Mouse (Mus musculus) gastrocnemius, adult 2 months (tissue): ENCODE results near the gene D430019H16Rik. TPM values are rescaled to one million over a fixed set of nuclear protein-coding genes. Genes with fewer than 3 reads are reported as not detected.
A peak's percentile ranks its signal among the peaks of the same experiment; 100 is the strongest.

Source experiments
- DNase-seq: peaks from one replicate; pipeline ENCODE4 v3.0.0; 2022
- H3K27ac ChIP-seq: fragments of 200-600 bp; 2 replicates; pipeline ENCODE4 v1.8.1; 2022; ENCODE audit warnings: mild to moderate bottlenecking
- H3K4me3 ChIP-seq: fragments of 200-600 bp; 2 replicates; pipeline ENCODE4 v1.8.1; 2022; ENCODE audit warnings: mild to moderate bottlenecking, moderate library complexity
- CTCF ChIP-seq: fragments of 200-600 bp; IDR thresholded peaks from 2 replicates; pipeline ENCODE4 v1.8.1; 2022; ENCODE audit warnings: antibody characterized with exemption, mild to moderate bottlenecking, moderate library complexity
- intact Hi-C: fragments of 180-260 bp; cut with DNase I; formaldehyde crosslinking; loops from one replicate; pipeline ENCODE4 v1.15.1; 2025
- total RNA-seq, 2 experiments: library from RNA; stranded (reverse); gene quantifications; 2 replicates each; pipeline ENCODE4 v1.2.3; 2021

Gene D430019H16Rik
- total RNA-seq, 2 experiments from 2014 or later = 0.22 to 0.26 TPM

GRCm38 (mm10) chr12:105498423-105498822 lies 44.8 kb downstream of the D430019H16Rik start:
- intact Hi-C loops = loop anchor here (1.0 to 5.0 kb wide), 2 partner anchors 87 to 229 kb away; no protein-coding TSS in a partner anchor
- Histone ChIP-seq H3K4me3 (no peak overlapping the region), H3K27ac (no peak overlapping the region)
- peak; percentile 8 for DNase-seq
- TF ChIP-seq CTCF = no peak

GRCm38 (mm10) chr12:105498842-105499241 lies 45.2 kb downstream of the D430019H16Rik start:
- intact Hi-C loops = loop anchor here (1.0 to 5.0 kb wide), 2 partner anchors 86 to 228 kb away; no protein-coding TSS in a partner anchor
- peak; percentile 5 for DNase-seq
- no peak for TF ChIP-seq CTCF
- Histone ChIP-seq H3K27ac (no peak overlapping the region), H3K4me3 (no peak overlapping the region)

GRCm38 (mm10) chr12:105500940-105501339 lies 47.3 kb downstream of the D430019H16Rik start:
- H3K4me3 ChIP-seq = no peak overlapping the region
- peak; percentile 13 for DNase-seq
- intact Hi-C loops = no loop called here
- TF ChIP-seq CTCF = no peak
- no peak overlapping the region for H3K27ac ChIP-seq

- TF ChIP-seq CTCF = peak; percentile 40
- H3K4me3 ChIP-seq = no peak overlapping the region
- peak; percentile 8 for DNase-seq
- intact Hi-C loops = no loop called here
- no peak overlapping the region for H3K27ac ChIP-seq
Measured at GRCm38 (mm10) chr12:105504736-105505135, 51.1 kb downstream of the D430019H16Rik start.

- TF ChIP-seq CTCF = no peak
- Histone ChIP-seq H3K27ac (no peak overlapping the region), H3K4me3 (no peak overlapping the region)
- DNase-seq = no peak
- intact Hi-C loops = no loop called here
Measured at GRCm38 (mm10) chr12:105511109-105511508, 57.5 kb downstream of the D430019H16Rik start.

GRCm38 (mm10) chr12:105511671-105512502 lies 58.2 kb downstream of the D430019H16Rik start:
- DNase-seq = no peak
- intact Hi-C loops = no loop called here
- TF ChIP-seq CTCF = no peak
- H3K4me3 ChIP-seq = no peak overlapping the region
- no peak overlapping the region for H3K27ac ChIP-seq

DNA sequence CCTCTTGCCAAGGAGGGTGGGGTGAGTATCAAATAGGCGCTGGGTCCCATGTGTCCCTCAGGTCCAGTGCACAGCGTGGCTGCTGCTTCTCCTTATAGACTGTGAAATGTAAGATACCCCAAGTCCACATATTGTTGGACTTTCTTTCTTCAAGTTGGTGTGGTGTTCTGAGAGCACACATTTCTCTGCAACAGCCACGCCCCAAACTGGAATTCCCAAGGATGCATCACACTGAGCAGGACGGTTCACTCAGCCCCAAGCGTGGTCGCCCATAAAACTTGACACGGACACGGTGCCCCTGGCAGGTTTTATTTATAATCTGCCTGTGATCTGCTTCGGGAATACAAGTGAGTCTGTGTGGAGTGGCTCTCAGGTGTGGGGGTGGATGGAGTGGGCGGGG lies 60.5 kb downstream of the D430019H16Rik start:
- intact Hi-C loops = no loop called here
- H3K4me3 ChIP-seq = no peak overlapping the region

DNA sequence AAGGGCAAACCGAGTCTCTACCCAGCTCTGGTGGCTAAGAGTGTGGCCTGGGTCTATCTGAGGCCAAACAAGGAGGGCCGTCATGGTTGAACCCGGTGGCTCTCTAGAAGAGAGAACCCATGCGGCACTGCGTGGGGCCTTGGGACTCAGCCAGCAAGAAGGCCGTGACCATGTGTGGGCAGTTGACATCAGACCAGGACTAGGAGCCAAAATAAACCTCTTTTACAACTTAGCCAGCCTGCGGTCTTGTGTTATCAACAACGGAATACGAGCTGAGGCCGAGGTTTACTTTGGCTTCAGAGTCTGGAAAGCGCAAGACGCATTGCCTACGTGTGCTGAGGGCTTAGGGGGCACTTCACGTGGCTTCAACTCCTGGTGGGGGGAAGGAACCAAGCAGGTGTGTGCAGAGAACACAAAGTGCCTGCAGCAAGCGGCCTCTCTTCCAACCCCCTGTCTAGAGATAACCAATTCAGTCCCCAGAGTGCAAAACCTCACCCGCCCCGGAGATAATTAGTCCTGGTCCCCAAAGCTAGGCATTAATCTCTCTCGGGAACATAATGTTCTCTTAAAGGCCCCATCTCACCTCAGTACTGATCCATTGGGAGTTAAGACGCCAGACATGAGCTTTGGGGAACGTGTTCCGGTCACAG lies 63.5 kb downstream of the D430019H16Rik start:
- TF ChIP-seq CTCF = no peak
- intact Hi-C loops = no loop called here
- Histone ChIP-seq H3K4me3 (no peak overlapping the region), H3K27ac (no peak overlapping the region)
- no peak for DNase-seq

More for the DNA sequence above, 60.5 kb downstream of the D430019H16Rik start:
- no peak for DNase-seq
- no peak for TF ChIP-seq CTCF
- no peak overlapping the region for H3K27ac ChIP-seq

DNA sequence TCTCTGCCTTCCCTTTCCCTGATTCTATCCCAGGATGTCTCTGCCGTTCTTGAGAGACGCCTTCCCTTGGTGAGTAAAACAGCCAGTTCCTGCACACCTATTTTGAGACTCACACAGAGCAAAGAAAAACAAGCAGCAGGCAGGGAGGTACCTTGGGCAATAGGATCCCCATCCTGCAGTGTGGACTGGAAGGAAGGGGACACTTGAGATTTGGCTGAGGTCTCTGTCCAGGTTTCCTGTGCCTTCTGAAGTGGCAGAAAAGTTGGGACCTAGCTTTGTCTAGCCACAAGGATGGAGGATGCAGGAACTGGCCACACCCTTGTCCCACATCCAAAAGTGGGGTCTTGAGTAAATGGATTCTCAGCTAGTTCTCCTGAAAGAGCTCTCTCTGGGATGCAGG lies 66.2 kb downstream of the D430019H16Rik start:
- DNase-seq = no peak
- intact Hi-C loops = no loop called here
- no peak for TF ChIP-seq CTCF
- no peak overlapping the region for H3K4me3 ChIP-seq
- peak overlapping the region; percentile 58; the same call in 1 of the 2 replicates for H3K27ac ChIP-seq

- TF ChIP-seq CTCF = no peak
- intact Hi-C loops = no loop called here
- Histone ChIP-seq H3K4me3 (no peak overlapping the region), H3K27ac (no peak overlapping the region)
- no peak for DNase-seq
Measured at GRCm38 (mm10) chr12:105521170-105521762, 67.6 kb downstream of the D430019H16Rik start.

- DNase-seq = no peak
- no peak for TF ChIP-seq CTCF
- intact Hi-C loops = no loop called here
- Histone ChIP-seq H3K27ac (peak overlapping the region; percentile 24), H3K4me3 (no peak overlapping the region)
Measured at GRCm38 (mm10) chr12:105523737-105524136, 70.1 kb downstream of the D430019H16Rik start.

GRCm38 (mm10) chr12:105526186-105526585 lies 72.5 kb downstream of the D430019H16Rik start:
- H3K4me3 ChIP-seq = no peak overlapping the region
- intact Hi-C loops = no loop called here
- H3K27ac ChIP-seq = peak overlapping the region; percentile 78
- TF ChIP-seq CTCF = no peak
- no peak for DNase-seq

DNA sequence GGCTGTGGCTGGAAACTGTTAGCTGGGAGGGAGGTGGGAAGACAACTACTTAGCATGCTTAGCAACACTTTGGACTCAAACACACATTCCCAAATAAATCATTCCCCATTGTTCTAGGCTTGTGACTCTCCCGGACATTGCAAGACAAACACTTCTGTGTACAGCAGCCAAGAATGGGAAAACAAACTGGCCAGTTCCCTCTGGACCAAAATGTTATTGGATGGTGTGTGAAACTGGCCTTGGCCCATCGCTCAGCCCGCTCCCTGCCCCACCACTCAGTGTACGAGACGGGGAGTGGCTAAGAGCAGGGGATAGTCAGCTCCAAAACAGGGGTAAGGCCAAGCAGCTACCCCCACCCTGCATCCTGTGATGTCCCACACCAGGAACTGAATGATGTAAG lies 73.2 kb downstream of the D430019H16Rik start:
- peak; percentile 65 for DNase-seq
- no peak for TF ChIP-seq CTCF
- intact Hi-C loops = no loop called here
- Histone ChIP-seq H3K4me3 (no peak overlapping the region), H3K27ac (peak overlapping the region; percentile 78)
